Mouse (Mus musculus) fibroblast of lung, adult 2 months (primary cell): Measurements from ENCODE around the gene Gm4491.
"Not testable (repeated sequence)": the region's sequence is repeated elsewhere in the genome, so short reads cannot be mapped to it uniquely, and the experiment has no call there.

Source experiments
- DNase-seq: peaks from one replicate; pipeline ENCODE4 v3.0.0-alpha.2; 2011; ENCODE audit warnings: low read depth

Gene Gm4491

DNA sequence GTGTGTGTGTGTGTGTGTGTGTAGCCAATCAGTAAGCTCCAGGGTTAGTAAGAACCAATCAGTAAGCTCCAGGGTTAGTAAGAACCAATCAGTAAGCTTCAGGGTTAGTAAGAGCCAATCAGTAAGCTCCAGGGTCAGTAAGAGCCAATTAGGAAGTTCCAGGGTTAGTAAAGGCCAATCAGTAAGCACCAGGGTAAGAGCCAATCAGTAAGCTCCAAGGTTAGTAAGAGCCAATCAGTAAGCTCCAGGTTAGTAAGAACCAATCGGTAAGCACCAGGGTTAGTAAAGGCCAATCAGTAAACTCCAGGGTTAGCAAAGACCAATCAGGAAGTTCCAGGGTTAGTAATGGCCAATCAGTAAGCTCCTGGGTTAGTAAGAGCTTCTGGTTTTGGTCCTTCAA is 32.8 kb downstream of the Gm4491 start:
- DNase-seq, result no peak

DNA sequence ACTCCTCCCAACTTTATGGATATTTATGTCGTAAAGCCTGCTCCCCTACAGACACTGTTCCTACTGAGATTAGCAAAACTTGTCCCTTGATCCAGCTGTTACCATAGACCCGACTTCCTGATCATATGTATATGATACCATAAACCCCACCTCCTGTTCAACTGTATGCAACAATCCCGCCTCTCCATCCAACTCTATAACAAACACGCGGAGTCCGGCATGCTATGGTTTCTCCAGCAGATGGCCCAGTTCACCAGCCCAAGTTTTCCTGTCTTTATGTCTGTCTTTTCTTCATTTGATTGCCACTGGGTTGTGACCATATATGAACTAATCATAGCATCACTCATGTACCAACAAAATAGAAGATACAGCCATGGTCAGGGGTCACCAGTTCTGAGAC is 40.1 kb downstream of the Gm4491 start:
- DNase-seq, result no peak

DNA sequence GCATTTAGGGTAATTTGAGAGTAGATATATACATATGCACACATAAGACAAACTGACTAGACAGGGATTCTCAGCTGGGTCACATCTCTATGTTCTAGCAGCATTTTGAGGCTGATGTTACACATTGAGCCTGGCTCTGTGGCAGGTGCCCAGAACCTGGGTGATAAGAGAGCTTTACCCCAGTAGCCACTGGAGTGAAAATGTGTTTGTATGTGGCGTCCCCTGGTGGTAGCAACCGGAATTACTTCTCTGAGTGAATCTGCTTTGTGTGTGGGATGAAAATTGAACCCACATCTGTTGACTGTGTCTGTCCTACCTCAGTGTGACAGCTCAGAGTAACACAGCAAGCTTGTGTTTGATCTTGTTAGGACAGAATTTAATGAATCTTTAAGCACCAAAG is 45.8 kb downstream of the Gm4491 start:
- DNase-seq, result not testable (repeated sequence)

DNA sequence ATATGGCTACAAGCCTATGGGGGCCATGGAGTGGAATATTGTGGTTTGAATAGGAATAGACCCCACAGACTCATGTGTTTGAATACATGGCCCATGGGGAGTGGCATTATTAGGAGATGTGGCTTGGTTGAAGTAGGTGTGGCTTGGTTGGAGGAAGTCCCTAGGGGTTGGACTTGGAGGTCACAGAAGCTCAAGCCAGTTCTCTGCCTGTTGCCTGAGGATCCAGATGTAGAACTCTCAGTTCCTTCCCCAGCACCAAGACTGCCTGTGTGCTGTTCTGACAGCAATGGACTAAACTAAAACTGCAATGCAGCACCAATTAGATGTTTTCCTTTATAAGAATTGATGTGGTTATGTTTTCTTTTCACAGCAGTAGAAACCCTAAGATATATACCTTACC is 49.6 kb downstream of the Gm4491 start:
- DNase-seq, result no peak
